Mouse (Mus musculus): ENCODE results near the gene Zfp385a. TPM values are rescaled to one million over a fixed set of nuclear protein-coding genes. Genes with fewer than 3 reads are reported as not detected.

The Zfp385a gene
- polyA plus RNA-seq, 1 experiment from 2014 or later, result 24.3 TPM

MicroRNA genes within 50 kb of the gene (microRNA counts, 519-probe panel; counts per million panel counts)
- 6,847 counts per million, percentile 65 among the panel's probes with 10 or more counts for microRNA mmu-miR-148b

Small RNA genes lying within 50 kb of the gene (microRNA-seq; reads per million reads assigned to microRNA genes)
- 276 reads per million, percentile 62 among the genes with 10 or more reads in this experiment for gene Mir148b
- gene Mir6963, result 0.90 reads per million

Other genes with a start within 250 kb of the Zfp385a start
- 24.6 and 26.4 TPM in 2 replicates for gene Smug1, start 173.0 kb downstream of the Zfp385a start, polyA plus RNA-seq (2016; fragmentation: Nextera tagmentation; extraction: Ambion mirVana)
- gene Cbx5, start 100.3 kb downstream of the Zfp385a start, polyA plus RNA-seq (2016; fragmentation: Nextera tagmentation; extraction: Ambion mirVana), result 194 and 206 TPM in 2 replicates
- 1,542 and 1,692 TPM in 2 replicates for gene Hnrnpa1, start 99.7 kb downstream of the Zfp385a start, polyA plus RNA-seq (2016; fragmentation: Nextera tagmentation; extraction: Ambion mirVana)
- 5.6 and 6.4 TPM in 2 replicates for gene Nfe2, start 81.7 kb downstream of the Zfp385a start, polyA plus RNA-seq (2016; fragmentation: Nextera tagmentation; extraction: Ambion mirVana)
- gene Copz1, start 67.4 kb downstream of the Zfp385a start, polyA plus RNA-seq (2016; fragmentation: Nextera tagmentation; extraction: Ambion mirVana), result 288 and 291 TPM in 2 replicates
- 0.32 and 0.47 TPM in 2 replicates for gene Gpr84, start 29.5 kb downstream of the Zfp385a start, polyA plus RNA-seq (2016; fragmentation: Nextera tagmentation; extraction: Ambion mirVana)
- 26.1 and 26.4 TPM in 2 replicates for gene Itga5, start 26.7 kb upstream of the Zfp385a start, polyA plus RNA-seq (2016; fragmentation: Nextera tagmentation; extraction: Ambion mirVana)
- not detected in 2 replicates for gene Gtsf1, start 90.4 kb upstream of the Zfp385a start, polyA plus RNA-seq (2016; fragmentation: Nextera tagmentation; extraction: Ambion mirVana)
- gene Gtsf2, start 108.4 kb upstream of the Zfp385a start, polyA plus RNA-seq (2016; fragmentation: Nextera tagmentation; extraction: Ambion mirVana), result 0.17 TPM in 1 of 2 replicates, not detected in the other
- gene Nckap1l, start 113.7 kb upstream of the Zfp385a start, polyA plus RNA-seq (2016; fragmentation: Nextera tagmentation; extraction: Ambion mirVana), result 1.8 and 2.1 TPM in 2 replicates
- 26.4 and 33.1 TPM in 2 replicates for gene Pde1b, start 162.9 kb upstream of the Zfp385a start, polyA plus RNA-seq (2016; fragmentation: Nextera tagmentation; extraction: Ambion mirVana)
- gene Ppp1r1a, start 197.9 kb upstream of the Zfp385a start, polyA plus RNA-seq (2016; fragmentation: Nextera tagmentation; extraction: Ambion mirVana), result 38.3 and 46.7 TPM in 2 replicates
- gene Glycam1, start 225.0 kb upstream of the Zfp385a start, polyA plus RNA-seq (2016; fragmentation: Nextera tagmentation; extraction: Ambion mirVana), result not detected in 2 replicates

Data from midbrain, embryonic 10.5 days (tissue).